ENCODE assay signal across 31 mouse cellular contexts in genomic region chr11:97336238-97336637, GRCm38 (mm10). TPM values are rescaled to one million over a fixed set of nuclear protein-coding genes. Genes with fewer than 3 reads are reported as not detected.
DNase-seq lines count a peak whose midpoint lies in the region; ATAC-seq and TF ChIP-seq lines count a peak whose summit lies in the region.
"Had no signal": no experiment of that assay in that cellular context is flagged by ENCODE, and none has a peak within 500 bp of the region (broad histone marks: within the 10 kb centered on the region; RNA-seq: fewer than 3 reads in every experiment).

No protein-coding gene starts in this region.

- H3K4me3 ChIP-seq in liver, embryonic 11.5 days (ENCODE audit: low read depth, low read length) = no peak overlapping the region
- H3K4me3 ChIP-seq in E14TG2a.4 (replicated peaks; ENCODE audit: low read length) = peak overlapping the region; percentile 69
- H3K4me3 ChIP-seq in limb, embryonic 14.5 days (replicated peaks; ENCODE audit: low read length) = no peak overlapping the region
- H3K4me3 ChIP-seq: forebrain, embryonic 13.5 days; heart, adult 2 months; heart, embryonic 12.5 days; hindbrain, embryonic 10.5 days; hindbrain, embryonic 15.5 days; liver, embryonic 13.5 days; megakaryocyte, embryonic 14.5 days; midbrain, embryonic 12.5 days; myocyte had no signal

- H3K9ac ChIP-seq in liver, embryonic 11.5 days (ENCODE audit: low read depth, low read length) = no peak overlapping the region
- H3K9ac ChIP-seq in limb, embryonic 14.5 days (ENCODE audit: low read depth, low read length, severe bottlenecking) = peak overlapping the region; percentile 7; the same call in 1 of the 2 replicates
- H3K9ac ChIP-seq: forebrain, embryonic 13.5 days; heart, embryonic 12.5 days; hindbrain, embryonic 15.5 days; liver, embryonic 13.5 days; midbrain, embryonic 12.5 days had no signal

- peak; percentile 2 for DNase-seq in liver
- DNase-seq in liver, embryonic 11.5 days (ENCODE audit: low spot score) = no peak
- DNase-seq in limb, embryonic 14.5 days (ENCODE audit: low spot score) = no peak
- DNase-seq in cerebellum, postnatal 36 days = no peak
- no peak for DNase-seq in adipocyte (ENCODE audit: low spot score)
- DNase-seq in lung, postnatal 10 days = no peak
- DNase-seq: adrenal gland, postnatal 36 days; cerebellum, adult 18-20 months; cerebellum, postnatal 10 days; gastrocnemius, postnatal 36 days; heart, adult 2 months; kidney, adult 2 months; kidney, postnatal 14 days; layer of hippocampus, adult 9-11 months; liver, embryonic 13.5 days; lung, adult 18-20 months; lung, postnatal 14 days; right cerebral cortex, postnatal 14 days had no signal

- no peak overlapping the region for H3K27ac ChIP-seq in liver, embryonic 11.5 days (ENCODE audit: low read depth, low read length)
- no peak overlapping the region for H3K27ac ChIP-seq in limb, embryonic 14.5 days (replicated peaks; ENCODE audit: low read depth, low read length)
- H3K27ac ChIP-seq: forebrain, embryonic 13.5 days; heart, adult 2 months; hindbrain, embryonic 10.5 days; hindbrain, embryonic 15.5 days; liver, embryonic 13.5 days; midbrain, embryonic 12.5 days had no signal

- no peak overlapping the region for H3K4me2 ChIP-seq in liver, embryonic 11.5 days
- H3K4me2 ChIP-seq in limb, embryonic 14.5 days (replicated peaks; ENCODE audit: low read depth, low read length, severe bottlenecking) = no peak overlapping the region
- H3K4me2 ChIP-seq: forebrain, embryonic 13.5 days; heart, embryonic 12.5 days; hindbrain, embryonic 15.5 days; liver, embryonic 13.5 days; midbrain, embryonic 12.5 days had no signal

- WGBS in liver, embryonic 11.5 days = 37% methylated on average over 6 of the region's 6 CpGs
- 41% methylated on average over 6 of the region's 6 CpGs for WGBS in limb, embryonic 14.5 days

- H3K27me3 ChIP-seq in liver, embryonic 11.5 days (replicated peaks; ENCODE audit: control insufficient read depth, insufficient read depth, low read length) = peaks cover 46% of the 10 kb centered on the region
- peaks cover 28% of the 10 kb centered on the region for H3K27me3 ChIP-seq in E14TG2a.4 (ENCODE audit: insufficient read depth, low read length)
- H3K27me3 ChIP-seq in limb, embryonic 14.5 days (ENCODE audit: control insufficient read depth, insufficient read depth, low read length) = no peaks in the 10 kb centered on the region
- H3K27me3 ChIP-seq: forebrain, embryonic 13.5 days; hindbrain, embryonic 15.5 days had no signal

- no peaks in the 10 kb centered on the region for H3K9me3 ChIP-seq in liver, embryonic 11.5 days (ENCODE audit: control insufficient read depth, low read length)
- no peaks in the 10 kb centered on the region for H3K9me3 ChIP-seq in E14TG2a.4 (ENCODE audit: low read length)
- no peaks in the 10 kb centered on the region for H3K9me3 ChIP-seq in limb, embryonic 14.5 days (ENCODE audit: control insufficient read depth, low read length)
- H3K9me3 ChIP-seq: forebrain, embryonic 13.5 days; G1E; heart, embryonic 12.5 days; hindbrain, embryonic 10.5 days; hindbrain, embryonic 15.5 days; liver, embryonic 13.5 days; megakaryocyte, embryonic 14.5 days; midbrain, embryonic 12.5 days had no signal

- 0 out of 2 replicates have a peak, but pooled peaks cover 3% of the 10 kb centered on the region for H3K4me1 ChIP-seq in liver, embryonic 11.5 days (replicated peaks; ENCODE audit: control insufficient read depth, insufficient read depth, low read length)
- H3K4me1 ChIP-seq in E14TG2a.4 (replicated peaks; ENCODE audit: low read depth, low read length) = peaks cover 80% of the 10 kb centered on the region
- H3K4me1 ChIP-seq in limb, embryonic 14.5 days (ENCODE audit: control insufficient read depth, insufficient read depth, low read length) = peaks cover 14% of the 10 kb centered on the region

- no peak for TF ChIP-seq POLR2A in limb, embryonic 14.5 days (IDR thresholded peaks at IDR 0.05; ENCODE audit: borderline replicate concordance, extremely low read depth, insufficient read depth, insufficient read length)

- no peak for TF ChIP-seq CTCF in E14TG2a.4 (conservative IDR thresholded peaks at IDR 0.05; ENCODE audit: low read length)

- no peak for ATAC-seq in liver, embryonic 11.5 days (replicated peaks; ENCODE audit: low FRiP score)
- ATAC-seq in common myeloid progenitor, adult 5-6 weeks (replicated peaks; ENCODE audit: low read depth, poor library complexity, severe bottlenecking) = peak; percentile 56
- ATAC-seq in limb, embryonic 14.5 days (ENCODE audit: low FRiP score, low read depth) = no peak
- ATAC-seq: CD4-positive, CD25-positive, alpha-beta regulatory T cell, adult 4 months; forebrain, embryonic 13.5 days; inflammation-experienced regulatory T-cells, adult 6 months had no signal

- no peaks in the 10 kb centered on the region for H3K36me3 ChIP-seq in liver, embryonic 11.5 days (ENCODE audit: control insufficient read depth, insufficient read depth, low read length)
- H3K36me3 ChIP-seq in E14TG2a.4 (ENCODE audit: insufficient read depth, low read length) = peaks cover 16% of the 10 kb centered on the region
- H3K36me3 ChIP-seq in limb, embryonic 14.5 days (ENCODE audit: control insufficient read depth, insufficient read depth, low read length) = no peaks in the 10 kb centered on the region
- H3K36me3 ChIP-seq: heart, embryonic 12.5 days; hindbrain, embryonic 15.5 days; liver, embryonic 13.5 days; midbrain, embryonic 12.5 days had no signal

RNA-seq across cellular contexts. Expression of gene Gpr179, which starts 15.6 kb away (rescaled TPM):
- polyA plus RNA-seq in liver, embryonic 11.5 days (2014; fragmentation: Nextera tagmentation; extraction: Ambion mirVana) = 0.03 TPM in 2 replicates
- total RNA-seq in common myeloid progenitor, adult 5-6 weeks (2017) = not detected in 2 replicates
- 0.08 and 0.09 TPM in 2 replicates for polyA plus RNA-seq in limb, embryonic 14.5 days (2012; rRNA removed)
- 0.07 TPM in 2 replicates for polyA plus RNA-seq in limb, embryonic 14.5 days (2014; fragmentation: Nextera tagmentation; extraction: Ambion mirVana)
- polyA plus RNA-seq: heart, adult 2 months; heart, postnatal 0 days; liver, embryonic 13.5 days had no signal

RNA-seq across cellular contexts. Expression of gene Mrpl45, which starts 20.7 kb away (rescaled TPM):
- 62.4 and 63.2 TPM in 2 replicates for polyA plus RNA-seq in liver, embryonic 11.5 days (2014; fragmentation: Nextera tagmentation; extraction: Ambion mirVana)
- total RNA-seq in common myeloid progenitor, adult 5-6 weeks (2017) = 22.0 and 23.3 TPM in 2 replicates
- polyA plus RNA-seq in limb, embryonic 14.5 days (2012; rRNA removed) = 20.3 and 22.7 TPM in 2 replicates
- polyA plus RNA-seq in limb, embryonic 14.5 days (2014; fragmentation: Nextera tagmentation; extraction: Ambion mirVana) = 42.4 and 42.8 TPM in 2 replicates

RNA-seq across cellular contexts. Expression of gene Socs7, which starts 26.1 kb away (rescaled TPM):
- 2.2 and 2.4 TPM in 2 replicates for polyA plus RNA-seq in liver, embryonic 11.5 days (2014; fragmentation: Nextera tagmentation; extraction: Ambion mirVana)
- total RNA-seq in common myeloid progenitor, adult 5-6 weeks (2017) = 14.2 and 16.1 TPM in 2 replicates
- 13.7 and 14.1 TPM in 2 replicates for polyA plus RNA-seq in limb, embryonic 14.5 days (2012; rRNA removed)
- 2.6 and 3.0 TPM in 2 replicates for polyA plus RNA-seq in limb, embryonic 14.5 days (2014; fragmentation: Nextera tagmentation; extraction: Ambion mirVana)

RNA-seq across cellular contexts. Expression of gene Npepps, which starts 55.8 kb away (rescaled TPM):
- 52.1 and 60.2 TPM in 2 replicates for polyA plus RNA-seq in liver, embryonic 11.5 days (2014; fragmentation: Nextera tagmentation; extraction: Ambion mirVana)
- total RNA-seq in common myeloid progenitor, adult 5-6 weeks (2017) = 24.8 and 30.6 TPM in 2 replicates
- 54.6 and 63.5 TPM in 2 replicates for polyA plus RNA-seq in limb, embryonic 14.5 days (2012; rRNA removed)
- polyA plus RNA-seq in limb, embryonic 14.5 days (2014; fragmentation: Nextera tagmentation; extraction: Ambion mirVana) = 73.9 and 83.6 TPM in 2 replicates
